Mouse (Mus musculus): ENCODE measurements around the gene Syne2. TPM values are rescaled to one million over a fixed set of nuclear protein-coding genes. Genes with fewer than 3 reads are reported as not detected.

Gene Syne2
- polyA plus RNA-seq, 1 experiment from 2014 or later, result 108 TPM

GRCm38 (mm10) chr12:75998416-75998815 lies 180.5 kb downstream of the Syne2 start:
- Histone ChIP-seq H3K4me1 (no peaks in the 10 kb centered on the region), H3K27ac (no peak overlapping the region), H3K27me3 (ENCODE audit: poor library complexity, severe bottlenecking) (no peaks in the 10 kb centered on the region), H3K36me3 (replicated peaks) (peaks cover 97% of the 10 kb centered on the region), H3K4me3 (no peak overlapping the region), H3K9me3 (no peaks in the 10 kb centered on the region)
- DNase-seq (ENCODE audit: extremely low spot score, low spot score), result no peak
- 95% methylated on average over 2 of the region's 2 CpGs for WGBS

DNA sequence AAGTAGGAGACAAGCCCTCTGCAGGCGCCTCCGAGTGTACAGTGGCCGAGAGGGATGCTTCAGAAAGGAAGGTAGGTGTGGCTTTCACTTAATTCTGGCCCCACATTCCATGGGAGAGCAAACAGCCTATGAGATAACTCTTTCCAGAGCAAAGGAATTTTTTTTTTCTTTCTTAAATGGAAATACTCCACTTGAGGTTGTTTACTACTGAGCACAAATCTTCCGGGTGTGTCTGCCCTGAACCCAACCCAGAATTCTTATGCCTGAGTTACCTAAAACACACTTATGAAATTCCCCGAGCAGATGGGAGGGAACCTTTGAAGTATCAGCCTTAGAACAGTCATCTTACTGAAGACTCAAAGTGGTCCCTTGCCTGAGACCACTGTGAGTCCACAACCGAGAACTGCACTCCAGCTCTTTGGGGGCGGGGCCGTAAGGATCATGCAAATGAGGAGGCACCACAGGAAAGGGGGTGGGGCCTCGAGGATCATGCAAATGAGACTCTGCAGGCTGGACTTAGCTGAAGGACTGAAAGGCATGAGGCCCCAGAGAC lies 186.8 kb downstream of the Syne2 start:
- peaks cover 15% of the 10 kb centered on the region for H3K4me1 ChIP-seq
- H3K27ac ChIP-seq, result no peak overlapping the region
- DNase-seq (ENCODE audit: extremely low spot score, low spot score), result peak; percentile 67
- peaks cover 93% of the 10 kb centered on the region for H3K36me3 ChIP-seq (replicated peaks)
- H3K4me3 ChIP-seq, result no peak overlapping the region
- H3K27me3 ChIP-seq (ENCODE audit: poor library complexity, severe bottlenecking), result no peaks in the 10 kb centered on the region
- WGBS, result 41% methylated on average over 9 of the region's 9 CpGs
- H3K9me3 ChIP-seq, result no peaks in the 10 kb centered on the region

GRCm38 (mm10) chr12:76008991-76009390 lies 191.1 kb downstream of the Syne2 start:
- Histone ChIP-seq H3K27ac (no peak overlapping the region), H3K4me1 (peaks cover 24% of the 10 kb centered on the region), H3K36me3 (replicated peaks) (peaks cover 82% of the 10 kb centered on the region), H3K4me3 (no peak overlapping the region), H3K27me3 (ENCODE audit: poor library complexity, severe bottlenecking) (no peaks in the 10 kb centered on the region), H3K9me3 (no peaks in the 10 kb centered on the region)
- 77% methylated on average over 6 of the region's 6 CpGs for WGBS
- DNase-seq (ENCODE audit: extremely low spot score, low spot score), result no peak

- Histone ChIP-seq H3K9me3 (no peaks in the 10 kb centered on the region), H3K4me3 (no peak overlapping the region), H3K27ac (no peak overlapping the region), H3K36me3 (replicated peaks) (peaks cover 81% of the 10 kb centered on the region), H3K27me3 (ENCODE audit: poor library complexity, severe bottlenecking) (no peaks in the 10 kb centered on the region), H3K4me1 (peaks cover 10% of the 10 kb centered on the region)
- no peak for DNase-seq (ENCODE audit: extremely low spot score, low spot score)
- WGBS, result 91% methylated on average over 4 of the region's 4 CpGs
Observed at GRCm38 (mm10) chr12:76012789-76013188, 194.9 kb downstream of the Syne2 start.

GRCm38 (mm10) chr12:76013480-76013879 lies 195.5 kb downstream of the Syne2 start:
- H3K27me3 ChIP-seq (ENCODE audit: poor library complexity, severe bottlenecking), result no peaks in the 10 kb centered on the region
- WGBS, result 25% methylated on average over 4 of the region's 4 CpGs
- H3K27ac ChIP-seq, result no peak overlapping the region
- no peak for DNase-seq (ENCODE audit: extremely low spot score, low spot score)
- H3K36me3 ChIP-seq (replicated peaks), result peaks cover 82% of the 10 kb centered on the region
- no peak overlapping the region for H3K4me3 ChIP-seq
- peaks cover 10% of the 10 kb centered on the region for H3K4me1 ChIP-seq
- no peaks in the 10 kb centered on the region for H3K9me3 ChIP-seq

DNA sequence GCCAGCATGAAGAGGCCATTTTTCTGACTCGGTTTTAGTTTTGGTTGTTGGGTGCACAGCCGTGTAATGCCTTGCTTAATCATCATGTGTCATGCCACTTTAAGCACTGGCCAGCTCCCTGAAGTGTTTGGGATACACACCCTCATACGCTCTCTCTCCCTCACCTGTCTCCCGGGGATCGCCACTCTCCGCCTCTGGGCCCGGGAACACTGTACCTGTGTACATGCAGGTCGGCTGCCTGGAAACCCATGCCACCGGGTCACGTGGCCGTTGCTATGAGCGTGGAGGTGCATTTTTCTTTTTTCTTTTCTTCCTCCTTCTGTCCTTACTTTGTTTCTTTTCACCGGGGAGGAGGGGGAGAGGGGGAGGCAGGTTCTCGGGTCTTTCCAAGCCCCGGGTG lies 197.1 kb downstream of the Syne2 start:
- H3K9me3 ChIP-seq, result no peaks in the 10 kb centered on the region
- 87% methylated on average over 15 of the region's 15 CpGs for WGBS
- H3K36me3 ChIP-seq (replicated peaks), result peaks cover 82% of the 10 kb centered on the region
- no peak for DNase-seq (ENCODE audit: extremely low spot score, low spot score)
- H3K27ac ChIP-seq, result no peak overlapping the region
- peaks cover 10% of the 10 kb centered on the region for H3K4me1 ChIP-seq
- H3K4me3 ChIP-seq, result no peak overlapping the region
- no peaks in the 10 kb centered on the region for H3K27me3 ChIP-seq (ENCODE audit: poor library complexity, severe bottlenecking)

DNA sequence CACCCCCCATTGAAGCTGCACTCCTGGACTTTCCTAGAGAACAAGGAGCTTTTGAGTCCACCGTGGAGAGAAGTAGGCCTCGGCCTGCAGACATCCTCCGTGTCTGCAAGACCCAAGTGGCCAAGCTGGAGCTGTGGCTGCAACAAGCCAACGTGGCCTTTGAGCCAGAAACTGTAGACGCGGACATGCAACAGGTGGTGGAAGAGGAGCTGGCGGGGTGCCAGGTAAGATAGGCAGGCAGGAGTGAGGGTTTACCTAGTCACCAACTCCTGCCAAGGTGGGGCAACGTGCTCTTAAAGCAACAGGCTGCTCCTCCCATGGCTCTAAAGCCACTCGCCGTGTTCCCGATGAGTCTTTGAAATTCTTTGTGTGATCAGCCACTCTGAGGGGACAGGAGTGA lies 197.6 kb downstream of the Syne2 start:
- WGBS, result 90% methylated on average over 11 of the region's 11 CpGs
- H3K4me1 ChIP-seq, result peaks cover 10% of the 10 kb centered on the region
- no peak overlapping the region for H3K4me3 ChIP-seq
- H3K9me3 ChIP-seq, result no peaks in the 10 kb centered on the region
- DNase-seq (ENCODE audit: extremely low spot score, low spot score), result no peak
- peaks cover 82% of the 10 kb centered on the region for H3K36me3 ChIP-seq (replicated peaks)
- H3K27ac ChIP-seq, result no peak overlapping the region
- H3K27me3 ChIP-seq (ENCODE audit: poor library complexity, severe bottlenecking), result no peaks in the 10 kb centered on the region

GRCm38 (mm10) chr12:76016123-76017101 lies 198.5 kb downstream of the Syne2 start:
- H3K4me1 ChIP-seq, result peaks cover 10% of the 10 kb centered on the region
- H3K9me3 ChIP-seq, result no peaks in the 10 kb centered on the region
- no peaks in the 10 kb centered on the region for H3K27me3 ChIP-seq (ENCODE audit: poor library complexity, severe bottlenecking)
- peaks cover 84% of the 10 kb centered on the region for H3K36me3 ChIP-seq (replicated peaks)
- DNase-seq (ENCODE audit: extremely low spot score, low spot score), result peak; percentile 78
- 84% methylated on average over 14 of the region's 14 CpGs for WGBS
- no peak overlapping the region for H3K27ac ChIP-seq
- H3K4me3 ChIP-seq, result no peak overlapping the region

DNA sequence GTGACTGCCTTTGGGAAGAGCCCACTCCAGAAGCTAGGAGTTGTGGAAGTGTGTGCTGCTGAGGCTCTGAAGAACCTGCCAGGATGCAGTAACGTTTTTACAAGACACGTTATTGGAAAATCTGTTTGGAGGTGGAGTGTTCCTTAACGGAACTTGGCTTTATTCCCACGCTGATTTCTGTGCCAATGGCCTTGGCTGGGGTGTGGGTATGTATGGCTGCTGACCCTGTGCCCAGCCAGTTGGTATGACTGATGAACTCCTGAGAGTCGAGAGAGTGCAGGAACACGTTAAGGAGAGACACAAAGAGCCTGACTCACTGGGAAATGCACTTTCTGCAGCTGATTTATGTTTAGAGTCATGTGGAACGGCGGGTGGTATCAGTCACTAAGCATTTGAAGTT lies 200.7 kb downstream of the Syne2 start:
- Histone ChIP-seq H3K4me1 (peaks cover 5% of the 10 kb centered on the region), H3K4me3 (no peak overlapping the region), H3K27me3 (ENCODE audit: poor library complexity, severe bottlenecking) (no peaks in the 10 kb centered on the region), H3K36me3 (replicated peaks) (peaks cover 94% of the 10 kb centered on the region), H3K27ac (no peak overlapping the region), H3K9me3 (no peaks in the 10 kb centered on the region)
- DNase-seq (ENCODE audit: extremely low spot score, low spot score), result no peak
- 91% methylated on average over 8 of the region's 8 CpGs for WGBS

DNA sequence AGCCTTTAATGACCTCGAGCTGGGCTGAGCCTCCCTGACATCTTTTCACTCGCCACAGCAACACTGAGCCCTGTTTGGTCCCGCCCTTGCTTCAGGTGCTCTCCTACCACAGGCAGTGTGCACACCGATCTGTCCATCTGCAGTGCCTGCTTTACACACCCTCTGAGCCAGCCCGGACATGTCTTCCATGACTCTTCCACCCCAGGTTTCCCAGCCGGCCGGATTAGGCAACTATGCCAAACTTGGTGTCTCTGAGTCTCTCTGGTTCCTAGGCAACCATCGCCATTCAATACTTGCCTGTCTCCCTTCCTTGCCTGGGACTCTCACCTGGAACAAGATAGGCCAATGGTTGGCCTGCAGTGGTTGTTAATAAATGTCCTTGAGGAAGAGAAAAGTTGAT lies 224.4 kb downstream of the Syne2 start:
- Histone ChIP-seq H3K4me1 (no peaks in the 10 kb centered on the region), H3K27ac (no peak overlapping the region), H3K27me3 (ENCODE audit: poor library complexity, severe bottlenecking) (no peaks in the 10 kb centered on the region), H3K36me3 (replicated peaks) (peaks cover 99% of the 10 kb centered on the region), H3K9me3 (no peaks in the 10 kb centered on the region; the same call in 1 of the 2 replicates), H3K4me3 (no peak overlapping the region)
- no peak for DNase-seq (ENCODE audit: extremely low spot score, low spot score)
- WGBS, result 88% methylated on average over 8 of the region's 8 CpGs

GRCm38 (mm10) chr12:76046561-76046960 lies 228.6 kb downstream of the Syne2 start:
- Histone ChIP-seq H3K4me1 (no peaks in the 10 kb centered on the region), H3K27ac (no peak overlapping the region), H3K27me3 (ENCODE audit: poor library complexity, severe bottlenecking) (no peaks in the 10 kb centered on the region), H3K4me3 (no peak overlapping the region), H3K36me3 (replicated peaks) (peaks cover 98% of the 10 kb centered on the region), H3K9me3 (no peaks in the 10 kb centered on the region)
- DNase-seq (ENCODE audit: extremely low spot score, low spot score), result no peak
- WGBS, result 94% methylated on average over 6 of the region's 6 CpGs

DNA sequence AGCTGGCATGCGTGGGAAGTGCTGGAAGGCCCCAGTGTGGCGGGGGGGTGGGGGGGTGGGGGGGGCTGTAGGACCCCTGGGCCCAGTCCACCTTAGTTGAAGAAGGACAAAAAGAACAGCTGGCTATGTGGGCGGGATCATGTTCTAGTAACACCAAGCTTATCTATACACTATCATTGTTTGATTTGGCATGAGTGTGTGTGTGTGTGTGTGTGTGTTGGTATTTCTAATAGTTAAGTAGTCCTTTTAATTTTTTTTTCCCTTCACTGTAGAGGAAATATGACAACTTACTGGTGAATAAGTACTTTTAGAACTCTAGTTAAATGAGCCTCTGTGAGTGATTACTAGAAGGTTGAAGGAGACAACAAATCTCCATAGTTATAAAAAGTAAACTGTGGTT lies 230.0 kb downstream of the Syne2 start:
- Histone ChIP-seq H3K36me3 (replicated peaks) (peaks cover 98% of the 10 kb centered on the region), H3K27me3 (ENCODE audit: poor library complexity, severe bottlenecking) (no peaks in the 10 kb centered on the region), H3K4me1 (no peaks in the 10 kb centered on the region), H3K9me3 (no peaks in the 10 kb centered on the region), H3K27ac (no peak overlapping the region), H3K4me3 (no peak overlapping the region)
- WGBS, result 86% methylated on average over 3 of the region's 3 CpGs
- no peak for DNase-seq (ENCODE audit: extremely low spot score, low spot score)

DNA sequence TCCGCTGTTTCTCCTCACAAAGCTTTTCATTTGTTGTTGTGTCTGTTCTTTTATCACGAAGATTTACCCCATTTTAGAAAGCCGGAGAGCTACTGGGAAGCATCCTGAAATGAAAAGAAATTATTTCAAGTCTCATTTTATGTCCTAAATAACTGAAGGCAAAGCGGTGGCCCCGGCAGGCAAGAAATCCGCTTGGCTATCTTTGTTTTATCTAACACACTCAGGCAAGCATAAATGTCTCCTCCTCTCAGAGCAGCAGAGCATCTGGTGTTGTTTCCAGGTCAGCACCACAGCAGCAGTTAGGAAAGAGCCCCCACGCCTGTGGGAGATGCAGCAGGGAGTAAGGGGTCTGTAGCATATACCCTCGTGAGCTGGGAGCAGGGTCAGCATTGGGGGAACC lies 230.7 kb downstream of the Syne2 start:
- DNase-seq (ENCODE audit: extremely low spot score, low spot score), result no peak
- Histone ChIP-seq H3K4me3 (no peak overlapping the region), H3K27ac (no peak overlapping the region), H3K4me1 (no peaks in the 10 kb centered on the region), H3K9me3 (no peaks in the 10 kb centered on the region), H3K36me3 (replicated peaks) (peaks cover 98% of the 10 kb centered on the region), H3K27me3 (ENCODE audit: poor library complexity, severe bottlenecking) (no peaks in the 10 kb centered on the region)
- WGBS, result 89% methylated on average over 8 of the region's 8 CpGs

All from forebrain, embryonic 10.5 days (tissue).